Mouse (Mus musculus) kidney, postnatal 4 days (tissue): ENCODE measurements around the gene Ccdc155.

Source experiments
- DNase-seq, 2 experiments: peaks; one replicate each; pipeline ENCODE4 v3.0.0; 2021; ENCODE audit warnings: mixed read lengths in 2 of 2

The Ccdc155 gene

GRCm38 (mm10) chr7:45224826-45225225 lies 20.1 kb upstream of the Ccdc155 start:
- no peak for DNase-seq

DNA sequence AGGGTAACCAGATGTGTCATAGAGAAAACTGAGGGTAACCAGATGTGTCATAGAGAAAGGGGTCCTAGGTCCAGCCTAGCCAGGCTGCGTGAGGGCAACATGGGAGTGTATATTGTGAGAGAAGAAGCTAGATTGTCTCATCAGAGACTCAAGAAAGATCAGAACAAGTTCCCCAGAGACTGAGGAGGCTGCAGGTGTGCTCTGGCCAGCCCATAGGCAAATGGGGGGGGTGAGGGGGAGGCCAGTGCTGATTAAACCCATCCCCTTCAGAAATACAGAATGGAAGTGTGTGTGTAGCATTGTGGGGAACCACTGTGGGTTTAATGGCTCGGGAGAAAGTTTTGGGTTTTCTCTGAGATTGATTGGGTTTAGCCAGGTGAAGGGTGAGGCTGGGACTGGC lies 17.0 kb upstream of the Ccdc155 start:
- DNase-seq, result no peak

- DNase-seq, result peak; percentile 93 to 95
These were observed 11.9 kb upstream of the Ccdc155 start for GRCm38 (mm10) chr7:45216442-45217183.

GRCm38 (mm10) chr7:45215673-45216441 lies 11.2 kb upstream of the Ccdc155 start, which contains the start of gene Tead2:
TSS of gene Tead2 (plus strand) at chr7:45215753.
- DNase-seq, result peak; percentile 80 to 87

DNA sequence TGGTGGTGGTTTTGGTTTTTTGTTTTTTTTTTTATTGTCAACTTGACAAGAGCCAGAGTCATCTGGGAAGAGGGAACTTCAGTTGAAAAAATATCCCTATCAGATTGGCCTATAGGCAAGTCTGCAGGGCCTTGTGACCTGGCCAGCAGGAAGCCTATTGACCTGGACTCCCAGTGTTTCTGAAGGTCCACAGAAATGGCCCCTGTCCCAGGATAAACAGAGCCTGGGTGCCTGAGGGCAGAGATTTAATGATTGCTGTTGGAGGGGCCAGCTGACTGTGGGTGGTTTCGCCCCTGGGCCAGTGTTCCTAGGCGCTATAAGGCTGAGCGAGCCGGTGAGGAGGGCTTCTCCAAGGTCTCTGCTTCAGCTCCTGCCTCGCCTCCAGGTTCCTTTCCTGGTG lies 9.0 kb upstream of the Ccdc155 start:
- DNase-seq, result no peak

- DNase-seq, result no peak
These were observed 7.7 kb upstream of the Ccdc155 start for GRCm38 (mm10) chr7:45212356-45212755.

- DNase-seq, result peak in 1 of 2 experiments; percentile 43
These were observed 7.2 kb upstream of the Ccdc155 start, which contains the start of gene Dkkl1 for GRCm38 (mm10) chr7:45211851-45212251. TSS of gene Dkkl1 (minus strand) at chr7:45212147.

DNA sequence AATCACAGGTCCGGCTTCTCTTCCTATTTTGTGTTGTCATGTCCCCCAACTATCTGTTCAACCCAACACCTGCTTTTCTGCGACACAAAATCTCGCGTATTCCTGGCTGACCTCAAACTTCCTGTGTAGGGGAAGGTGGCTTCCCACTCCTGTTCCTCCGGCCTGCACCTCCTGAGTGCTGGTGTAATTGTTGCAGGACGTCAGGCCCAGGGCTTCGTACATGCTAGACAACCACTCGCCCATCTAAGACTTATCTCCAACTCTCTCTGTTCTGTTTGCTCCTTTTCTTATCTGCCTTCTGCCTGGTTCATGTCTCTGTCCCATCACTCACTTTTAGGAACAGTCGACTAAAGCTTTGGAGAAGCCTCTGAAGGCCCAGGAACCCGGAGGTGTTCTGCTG lies 6.4 kb upstream of the Ccdc155 start:
- no peak for DNase-seq

- DNase-seq, result no peak
These were observed 3.6 kb upstream of the Ccdc155 start for GRCm38 (mm10) chr7:45208260-45208659.

DNA sequence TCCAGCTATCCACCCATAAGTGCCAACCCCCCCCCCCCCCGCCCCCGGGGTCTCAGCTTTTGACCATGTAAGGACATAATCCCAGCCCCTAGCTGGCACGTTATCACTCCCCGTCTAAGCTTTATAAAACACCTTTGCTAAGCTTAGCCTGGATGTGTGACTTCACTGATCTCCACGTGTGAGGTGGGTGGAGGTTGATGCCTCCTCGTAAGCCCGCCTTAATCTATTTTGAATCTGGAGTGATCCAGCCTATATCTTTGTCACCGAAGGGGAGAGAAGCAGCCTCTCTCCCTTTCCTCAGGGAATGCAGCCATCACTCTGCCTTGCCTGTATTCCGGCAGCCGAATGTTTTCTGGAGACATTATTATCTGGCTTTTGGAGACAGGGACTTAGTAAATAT lies 2.0 kb downstream of the Ccdc155 start:
- no peak for DNase-seq

DNA sequence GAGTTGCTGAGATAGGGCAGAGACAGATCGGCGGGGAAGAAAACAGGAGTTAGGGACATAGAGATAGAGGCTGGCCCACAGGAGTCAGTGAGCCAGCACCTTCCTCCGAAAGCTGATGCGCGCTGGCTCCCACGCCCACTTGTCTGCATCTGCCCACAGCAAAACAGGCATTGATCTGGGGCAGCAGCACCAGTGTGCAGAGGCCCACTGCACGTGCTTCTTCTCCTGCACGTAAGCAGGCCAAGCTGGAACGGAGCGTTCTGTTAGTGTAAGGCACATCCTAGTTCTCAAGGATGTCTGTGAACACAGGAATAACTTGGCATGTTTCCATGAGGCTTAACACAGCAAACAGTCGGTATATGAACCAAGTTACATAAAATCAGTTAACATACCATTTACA lies 5.7 kb downstream of the Ccdc155 start:
- no peak for DNase-seq

GRCm38 (mm10) chr7:45198435-45198834 lies 6.3 kb downstream of the Ccdc155 start:
- DNase-seq, result peak; percentile 82 to 87

- DNase-seq, result no peak
These were observed 7.7 kb downstream of the Ccdc155 start for GRCm38 (mm10) chr7:45196994-45197393.

- DNase-seq, result no peak
These were observed 8.5 kb downstream of the Ccdc155 start for GRCm38 (mm10) chr7:45196176-45196535.

GRCm38 (mm10) chr7:45195341-45196175 lies 9.1 kb downstream of the Ccdc155 start:
- no peak for DNase-seq

DNA sequence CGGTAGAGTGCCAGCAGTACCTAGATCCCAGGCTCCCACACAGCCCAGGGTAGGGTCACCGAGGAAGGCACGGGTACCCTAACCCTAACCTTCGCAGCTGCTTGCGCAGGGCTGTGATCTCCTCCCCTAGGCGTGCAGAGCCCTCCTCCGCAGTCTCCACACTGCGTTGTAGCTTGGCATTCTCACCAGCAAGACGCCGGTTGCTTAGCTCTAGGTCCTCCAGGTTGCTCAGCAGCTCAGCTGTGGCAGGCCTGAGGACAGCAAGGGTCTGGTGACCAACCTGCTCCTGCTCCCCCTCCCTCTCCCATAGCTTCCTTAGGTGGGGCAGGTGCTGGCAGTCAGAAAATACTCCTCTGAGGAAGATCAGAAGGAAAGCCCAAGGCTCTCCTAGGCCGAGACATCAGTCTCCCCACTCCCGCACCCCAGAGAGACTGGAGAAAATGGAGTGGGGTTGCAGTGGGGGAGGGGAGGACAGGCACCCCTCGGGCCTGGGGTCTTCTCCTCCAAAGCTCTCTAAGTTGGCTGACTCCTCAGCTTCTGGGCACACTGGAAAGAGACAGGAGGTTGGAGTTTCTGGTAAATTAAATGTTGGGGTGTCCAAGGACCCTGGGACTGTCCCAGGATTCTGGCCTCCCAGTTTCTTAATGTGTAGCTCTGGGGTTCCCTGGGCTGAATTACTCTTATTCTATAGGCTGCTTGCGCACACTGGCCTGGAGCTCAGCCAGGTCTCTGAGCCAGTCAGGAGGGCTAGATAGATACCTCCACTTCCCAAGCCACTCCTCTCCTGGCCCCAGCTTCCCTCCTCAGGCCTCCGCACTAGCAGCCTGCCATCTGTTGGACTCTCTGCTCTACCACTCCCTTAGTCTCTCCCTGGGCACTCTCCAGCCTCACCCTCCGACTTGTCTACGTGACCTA lies 10.6 kb downstream of the Ccdc155 start:
- DNase-seq, result no peak

DNA sequence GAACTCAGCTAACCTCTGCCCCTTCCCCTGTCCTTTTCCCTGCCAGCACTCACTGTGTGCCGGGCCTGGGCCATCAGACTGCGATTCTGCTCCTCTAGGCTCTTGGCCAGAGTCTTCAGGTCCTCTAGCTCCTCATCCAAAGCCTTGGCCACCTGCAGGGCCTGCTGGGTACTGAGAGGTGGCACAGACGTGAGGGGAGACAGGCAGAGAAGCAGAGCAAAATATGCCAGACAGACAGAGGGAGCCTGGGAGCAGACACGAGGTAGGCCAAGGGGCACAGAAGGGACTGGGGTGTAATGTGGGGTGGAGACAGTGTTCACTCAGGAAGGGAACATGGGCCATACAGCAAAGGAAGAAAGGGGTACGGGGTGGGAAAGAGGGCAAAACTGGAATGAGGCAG lies 11.3 kb downstream of the Ccdc155 start:
- DNase-seq, result peak in 1 of 2 experiments; percentile 27

- no peak for DNase-seq
These were observed 11.9 kb downstream of the Ccdc155 start for GRCm38 (mm10) chr7:45192585-45193310.

- DNase-seq, result peak; percentile 41 to 64
These were observed 12.8 kb downstream of the Ccdc155 start for GRCm38 (mm10) chr7:45191803-45192363.

GRCm38 (mm10) chr7:45191161-45191560 lies 13.5 kb downstream of the Ccdc155 start:
- DNase-seq, result peak in 1 of 2 experiments; percentile 39

GRCm38 (mm10) chr7:45190186-45190585 lies 14.5 kb downstream of the Ccdc155 start:
- no peak for DNase-seq
